Mouse (Mus musculus): ENCODE data around the gene Lrrc20.

The Lrrc20 gene

GRCm38 (mm10) chr10:61517296-61518071 lies 41.9 kb downstream of the Lrrc20 start:
- DNase-seq, result peak; percentile 7

- DNase-seq, result no peak
Measured at GRCm38 (mm10) chr10:61518320-61518719, 42.7 kb downstream of the Lrrc20 start.

DNA sequence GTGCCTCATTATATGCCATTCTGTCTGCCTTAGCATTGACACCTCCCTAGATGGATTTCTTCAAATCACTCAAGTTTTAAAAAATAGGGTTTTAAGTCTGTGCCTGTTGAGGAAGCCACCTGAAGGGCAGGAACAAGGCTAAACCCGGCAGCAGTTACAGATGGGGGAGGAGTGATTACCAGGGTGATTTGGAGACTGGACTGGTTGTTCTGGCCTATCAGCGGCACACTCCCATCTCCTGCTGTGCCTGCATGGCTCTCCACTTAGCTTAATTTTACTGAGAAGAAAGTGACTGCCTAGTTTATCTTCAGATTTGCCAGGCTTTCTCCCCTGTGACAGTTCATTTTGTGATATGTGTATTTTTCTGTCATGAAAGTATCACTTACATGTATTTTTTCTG lies 43.9 kb downstream of the Lrrc20 start:
- no peak for DNase-seq

DNA sequence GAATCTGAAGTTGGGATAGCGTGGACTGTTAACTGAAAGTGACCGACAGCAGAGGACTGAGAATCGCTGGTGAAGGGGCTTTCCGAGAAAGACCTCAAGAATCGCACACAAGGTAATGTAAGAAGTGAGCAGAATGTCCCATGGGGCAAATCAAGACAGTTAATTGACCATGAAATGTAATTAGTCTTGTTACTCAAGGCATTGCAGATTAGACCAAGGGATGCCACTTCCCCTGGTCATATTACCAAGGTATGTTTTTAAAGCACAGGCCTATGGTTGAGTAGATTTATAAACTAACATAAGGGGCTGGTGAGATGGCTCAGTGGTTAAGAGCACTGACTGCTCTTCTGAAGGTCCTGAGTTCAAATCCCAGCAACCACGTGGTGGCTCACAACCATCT lies 45.1 kb downstream of the Lrrc20 start:
- DNase-seq, result no peak

- no peak for DNase-seq
Measured at GRCm38 (mm10) chr10:61530936-61531335, 55.3 kb downstream of the Lrrc20 start.

GRCm38 (mm10) chr10:61533285-61533684 lies 57.7 kb downstream of the Lrrc20 start:
- DNase-seq, result no peak

DNA sequence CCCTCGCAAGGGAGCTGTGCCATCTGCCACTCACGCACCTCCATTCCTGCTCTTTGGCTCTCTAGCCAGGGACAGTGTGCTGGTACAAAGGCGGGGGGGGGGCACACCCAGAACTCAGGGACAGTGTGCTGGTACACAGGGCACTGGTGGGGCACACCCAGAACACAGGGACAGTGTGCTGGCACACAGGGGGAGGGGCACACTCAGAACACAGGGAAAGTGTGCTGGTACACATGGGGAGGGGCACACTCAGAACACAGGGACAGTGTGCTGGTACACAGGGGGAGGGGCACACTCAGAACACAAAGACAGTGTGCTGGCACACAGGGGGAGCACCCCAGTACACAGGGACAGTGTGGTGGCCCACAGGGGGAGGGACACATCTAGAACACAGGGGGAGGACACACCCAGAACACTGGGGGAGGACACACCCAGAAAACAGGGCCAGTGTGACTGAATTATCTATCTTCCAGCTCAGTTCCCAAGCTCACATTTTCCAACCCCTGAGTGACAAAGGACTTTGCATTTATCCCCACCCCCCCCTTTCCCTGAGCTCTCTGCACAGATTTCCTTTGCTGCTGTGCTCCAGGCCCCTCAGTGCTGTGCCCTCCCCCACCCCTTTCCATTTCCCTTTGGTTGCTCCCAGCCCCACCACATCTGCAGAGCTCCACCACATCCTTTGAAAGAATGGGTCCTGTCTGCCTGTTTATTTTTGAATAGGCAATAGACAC lies 58.9 kb downstream of the Lrrc20 start:
- DNase-seq, result peak; percentile 58

DNA sequence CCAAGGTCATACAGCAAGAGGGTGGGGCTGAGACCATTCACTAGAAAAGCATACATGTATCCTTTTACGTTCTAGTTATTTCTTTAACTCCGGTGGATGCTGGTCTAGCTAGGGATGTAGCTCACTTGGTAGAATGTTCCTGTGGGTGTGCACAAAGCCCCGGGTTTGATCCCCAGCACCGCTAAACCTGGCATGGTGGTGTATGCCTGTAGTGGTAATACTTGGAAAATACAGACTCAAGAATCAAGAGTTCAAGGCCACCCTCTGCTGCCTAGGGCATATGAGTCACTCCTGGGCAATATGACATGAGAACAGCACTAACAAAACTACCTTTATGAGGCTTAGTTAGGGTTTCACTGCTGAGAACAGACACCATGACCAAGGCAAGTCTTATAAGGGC lies 59.8 kb downstream of the Lrrc20 start:
- no peak for DNase-seq

GRCm38 (mm10) chr10:61536130-61537035 lies 60.8 kb downstream of the Lrrc20 start:
- peak; percentile 82 for DNase-seq

DNA sequence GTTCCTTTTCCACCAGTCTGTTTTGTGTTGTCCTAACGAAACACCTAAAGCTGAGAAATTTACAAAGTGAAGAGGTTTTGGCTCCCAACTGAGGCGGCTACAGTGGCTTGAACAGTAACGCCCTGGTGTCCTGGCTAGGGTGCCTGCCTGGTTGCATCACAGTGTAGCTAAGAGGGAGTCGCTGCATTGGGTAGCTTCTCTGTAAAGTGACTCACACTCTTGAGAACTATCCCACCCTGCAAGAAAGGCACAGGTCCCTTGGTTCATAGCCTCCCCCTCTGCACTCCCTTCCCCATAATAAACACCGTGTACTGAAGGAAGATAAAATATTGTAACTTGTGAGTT lies 61.4 kb downstream of the Lrrc20 start:
- DNase-seq, result peak; percentile 61

GRCm38 (mm10) chr10:61538446-61538845 lies 62.8 kb downstream of the Lrrc20 start:
- no peak for DNase-seq

GRCm38 (mm10) chr10:61544127-61544862 lies 68.7 kb downstream of the Lrrc20 start:
- DNase-seq, result peak; percentile 54

DNA sequence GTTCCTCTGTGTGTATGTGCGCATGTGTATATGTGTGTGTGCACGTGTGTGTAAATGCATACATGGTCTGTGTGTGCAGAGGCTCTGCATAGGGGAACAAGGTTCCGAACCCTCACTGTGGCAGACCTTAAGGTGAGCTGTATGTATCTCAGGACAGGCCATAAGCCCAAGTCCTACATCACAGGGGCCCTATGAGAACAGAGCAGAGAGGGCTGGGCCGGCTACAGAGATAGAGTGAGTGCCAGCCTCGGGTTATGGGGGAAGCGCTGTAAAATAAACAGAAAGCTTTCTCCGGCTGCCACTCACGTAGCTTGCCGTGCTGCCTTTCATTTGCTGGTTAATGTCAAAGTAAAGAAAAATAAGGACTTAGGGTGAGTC lies 69.3 kb downstream of the Lrrc20 start:
- no peak for DNase-seq

GRCm38 (mm10) chr10:61550106-61550505 lies 74.5 kb downstream of the Lrrc20 start:
- no peak for DNase-seq

DNA sequence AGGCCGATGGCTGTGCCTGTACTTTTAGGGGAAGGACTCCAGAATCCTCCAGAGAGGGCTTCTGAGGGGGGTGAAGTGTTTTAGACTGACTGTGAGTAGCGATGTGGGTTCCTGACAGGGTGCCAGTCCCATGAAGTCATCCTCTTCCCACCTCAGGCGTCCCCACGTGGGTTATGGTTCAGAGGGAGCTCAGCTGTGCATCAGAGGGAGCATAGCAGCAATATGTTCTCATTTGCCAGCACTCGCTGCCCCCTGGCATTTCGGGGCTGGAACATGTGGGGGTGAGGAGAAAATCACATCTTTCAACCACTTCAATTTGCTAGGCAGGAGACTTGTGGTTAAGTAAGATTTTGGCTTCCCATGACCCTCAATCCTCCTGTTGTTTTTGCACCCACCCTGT lies 79.6 kb downstream of the Lrrc20 start:
- no peak for DNase-seq

DNA sequence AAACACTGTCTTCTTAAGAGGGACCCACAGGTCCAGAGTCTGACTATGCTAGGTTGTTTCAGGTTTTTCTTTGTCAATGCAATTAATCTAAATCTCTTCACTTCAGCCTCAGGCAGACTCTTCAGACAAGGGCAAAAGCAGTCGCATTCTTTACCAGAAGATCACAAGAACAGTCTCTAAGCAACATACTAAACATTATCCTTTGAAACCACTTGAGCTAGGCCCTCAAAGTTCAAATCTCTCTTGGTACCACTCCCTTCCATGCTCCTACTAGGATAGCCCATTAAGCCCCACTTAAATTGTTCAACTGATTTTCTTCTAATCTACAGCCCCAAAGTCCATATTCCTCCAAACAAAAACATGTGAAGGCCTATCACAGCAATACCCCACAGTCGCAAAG lies 83.0 kb downstream of the Lrrc20 start:
- peak; percentile 15 for DNase-seq

- no peak for DNase-seq
Measured at GRCm38 (mm10) chr10:61559544-61559943, 83.9 kb downstream of the Lrrc20 start.

- no peak for DNase-seq
Measured at GRCm38 (mm10) chr10:61563550-61563949, 87.9 kb downstream of the Lrrc20 start.

- no peak for DNase-seq
Measured at GRCm38 (mm10) chr10:61564408-61564807, 88.8 kb downstream of the Lrrc20 start.

DNA sequence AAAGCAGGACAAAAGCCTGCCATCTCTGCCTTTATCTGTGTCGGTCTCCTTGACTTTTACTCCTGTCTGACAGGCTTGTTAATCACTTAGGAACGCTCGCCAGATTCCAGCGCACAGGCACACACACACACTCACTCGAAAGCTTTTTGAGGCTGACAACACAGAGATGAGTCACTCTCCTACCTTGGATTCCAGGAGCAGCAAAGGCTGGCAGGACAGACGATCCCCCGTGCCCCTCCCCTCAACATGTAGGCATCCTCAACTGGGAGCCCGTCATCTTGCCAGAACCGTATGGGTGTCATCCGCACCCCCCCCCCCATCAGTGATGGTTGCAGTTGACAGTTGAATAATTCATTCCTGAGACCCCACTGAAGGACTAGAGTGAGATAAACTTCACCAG lies 94.6 kb downstream of the Lrrc20 start:
- DNase-seq, result peak; percentile 4

- DNase-seq, result peak; percentile 7
Measured at GRCm38 (mm10) chr10:61572126-61572525, 96.5 kb downstream of the Lrrc20 start.

GRCm38 (mm10) chr10:61576120-61576767 lies 100.6 kb downstream of the Lrrc20 start:
- no peak for DNase-seq
